Mouse (Mus musculus) kidney, adult 2 months (tissue): ENCODE results near the gene Ung. TPM values are rescaled to one million over a fixed set of nuclear protein-coding genes. Genes with fewer than 3 reads are reported as not detected.

Experiments used
- DNase-seq: peaks from one replicate; pipeline ENCODE4 v3.0.0; 2021
- H3K27ac ChIP-seq: fragments of 200-500 bp; 2 replicates; pipeline ENCODE4 v1.5.1; 2012; ENCODE audit warnings: low read depth, low read length, control low read depth, inconsistent platforms; ENCODE audit not compliant: insufficient read depth
- H3K27me3 ChIP-seq: fragments of 200-500 bp; replicated peaks from 2 replicates; pipeline ENCODE4 v1.6.1; 2012; ENCODE audit warnings: mild to moderate bottlenecking, moderate library complexity, low read length, inconsistent platforms; ENCODE audit not compliant: control insufficient read depth, insufficient read depth
- H3K36me3 ChIP-seq: fragments of 200-500 bp; 2 replicates; pipeline ENCODE4 v1.6.1; 2012; ENCODE audit warnings: mild to moderate bottlenecking, moderate library complexity, low read length, inconsistent platforms; ENCODE audit not compliant: control insufficient read depth, insufficient read depth
- H3K4me1 ChIP-seq: fragments of 200-500 bp; 2 replicates; pipeline ENCODE4 v1.6.1; 2011; ENCODE audit warnings: low read length; ENCODE audit not compliant: control insufficient read depth, insufficient read depth
- H3K4me3 ChIP-seq: fragments of 200-500 bp; 2 replicates; pipeline ENCODE4 v1.5.1; 2011; ENCODE audit warnings: mild to moderate bottlenecking, low read depth, low read length, control low read depth; ENCODE audit not compliant: insufficient read depth
- CTCF ChIP-seq: fragments of 200-500 bp; conservative IDR thresholded peaks from 2 replicates; pipeline ENCODE4 v1.5.1; 2011; ENCODE audit warnings: low read depth, mild to moderate bottlenecking, control low read depth, low read length, moderate library complexity, mixed read lengths; ENCODE audit not compliant: insufficient read depth, insufficient read length
- POLR2A ChIP-seq: fragments of 200-500 bp; IDR thresholded peaks from one replicate; pipeline ENCODE4 v1.6.1; 2011; ENCODE audit warnings: low read depth, low read length, control low read depth
- WGBS: fragments of 180-500 bp; shearing (Covaris S2); methylation state at CpG from one replicate; pipeline ENCODE4 v1.1.7; 2018; 5-methylcytosine and 5-hydroxymethylcytosine counted together
- polyA plus RNA-seq: library from polyadenylated mRNA; depleted of rRNA; stranded (reverse); fragments of >200 nt; gene quantifications from 2 replicates; pipeline ENCODE4 v1.2.3, GENCODE M21; 2012

The Ung gene
- polyA plus RNA-seq, 1 experiment: 3.7 TPM

GRCm38 (mm10) chr5:114173877-114174581, 43.8 kb downstream of the Ung start:
- 13% methylated on average over 16 of the region's 16 CpGs for WGBS
- Histone ChIP-seq H3K4me3 (no peak overlapping the region), H3K27ac (no peak overlapping the region), H3K4me1 (peaks cover 4% of the 10 kb centered on the region; the same call in 1 of the 2 replicates), H3K27me3 (no peaks in the 10 kb centered on the region), H3K36me3 (no peaks in the 10 kb centered on the region)
- TF ChIP-seq POLR2A (no peak), CTCF (no peak)
- no peak for DNase-seq

DNA sequence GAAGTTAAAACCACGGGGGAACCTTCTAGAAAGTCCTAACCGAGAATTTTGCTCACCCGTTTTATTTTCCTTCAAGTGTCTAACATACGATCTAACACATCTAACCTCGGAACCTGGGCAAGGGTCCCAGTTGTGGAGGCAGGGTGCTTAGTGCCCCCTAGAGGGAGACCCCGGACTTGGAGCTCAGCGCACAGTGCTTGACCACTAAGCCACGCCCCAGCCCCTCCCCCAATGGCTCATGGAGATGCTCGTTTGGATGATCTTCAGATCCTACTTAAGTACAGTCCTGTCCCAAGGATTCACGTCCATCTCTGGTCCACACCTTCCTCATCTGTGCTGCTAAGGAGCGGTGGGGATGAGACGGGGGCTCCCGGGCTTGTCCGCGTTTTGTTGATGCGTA, 44.5 kb downstream of the Ung start:
- peak; percentile 43 for DNase-seq
- peaks cover 4% of the 10 kb centered on the region; the same call in 1 of the 2 replicates for H3K4me1 ChIP-seq
- H3K27me3 ChIP-seq: no peaks in the 10 kb centered on the region
- 17% methylated on average over 16 of the region's 16 CpGs for WGBS
- TF ChIP-seq CTCF (peak; percentile 38; the same call in 1 of the 2 replicates), POLR2A (no peak)
- no peak overlapping the region for H3K27ac ChIP-seq
- H3K36me3 ChIP-seq: no peaks in the 10 kb centered on the region
- H3K4me3 ChIP-seq: no peak overlapping the region

- H3K36me3 ChIP-seq: no peaks in the 10 kb centered on the region
- peak; percentile 98 for DNase-seq
- WGBS: 1% methylated on average over 25 of the region's 26 CpGs
- H3K27ac ChIP-seq: peak overlapping the region; percentile 84
- H3K27me3 ChIP-seq: no peaks in the 10 kb centered on the region
- TF ChIP-seq POLR2A (peak; percentile 55), CTCF (no peak)
- peak overlapping the region; percentile 75 for H3K4me3 ChIP-seq
- peaks cover 4% of the 10 kb centered on the region; the same call in 1 of the 2 replicates for H3K4me1 ChIP-seq
These were observed 45.5 kb downstream of the Ung start for GRCm38 (mm10) chr5:114175596-114176171.

DNA sequence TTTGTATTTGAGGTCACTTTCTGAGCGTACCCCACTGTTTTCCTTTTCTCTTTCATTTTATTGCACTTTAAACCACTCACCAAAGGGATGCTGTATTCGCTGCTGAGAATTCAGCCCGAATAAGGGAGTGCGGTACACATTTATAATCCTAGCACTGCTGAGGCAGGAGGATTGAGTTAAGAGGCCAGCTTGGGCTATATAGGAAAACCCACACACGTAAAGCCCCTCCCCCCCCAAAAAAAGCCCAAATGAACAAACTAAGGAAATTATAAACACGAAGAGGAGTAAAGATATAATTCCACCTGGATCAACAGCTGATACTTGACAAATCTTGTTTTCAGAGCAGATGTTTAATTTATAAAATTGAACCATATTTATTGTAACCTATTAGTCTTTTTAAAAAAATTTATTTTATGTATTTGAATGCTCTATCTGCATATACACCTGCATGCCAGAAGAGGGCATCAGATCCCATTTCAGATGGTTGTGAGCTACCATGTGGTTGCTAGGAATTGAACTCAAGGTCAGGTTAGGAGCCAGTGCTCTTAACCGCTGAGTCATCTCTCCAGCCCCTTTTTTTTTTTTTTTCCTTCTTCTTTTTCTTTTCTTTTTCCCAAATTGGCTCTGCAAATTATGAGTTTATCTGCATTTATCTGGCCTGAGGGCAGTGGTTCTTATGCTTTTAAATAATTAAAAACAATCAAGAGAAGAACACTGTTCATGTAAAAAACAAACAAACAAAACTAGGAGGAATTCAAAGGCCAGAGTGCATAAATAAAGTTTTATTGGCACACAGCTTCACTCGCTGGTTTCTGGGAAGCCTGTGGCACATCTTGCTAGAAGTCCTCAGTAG, 46.6 kb downstream of the Ung start:
- Histone ChIP-seq H3K27ac (peak overlapping the region; percentile 84), H3K27me3 (no peaks in the 10 kb centered on the region), H3K4me1 (peaks cover 4% of the 10 kb centered on the region; the same call in 1 of the 2 replicates), H3K4me3 (peak overlapping the region; percentile 75), H3K36me3 (no peaks in the 10 kb centered on the region)
- DNase-seq: no peak
- TF ChIP-seq POLR2A (no peak), CTCF (no peak)
- WGBS: 55% methylated on average over 8 of the region's 8 CpGs

- Histone ChIP-seq H3K36me3 (no peaks in the 10 kb centered on the region), H3K4me3 (no peak overlapping the region), H3K27me3 (no peaks in the 10 kb centered on the region), H3K27ac (no peak overlapping the region), H3K4me1 (peaks cover 4% of the 10 kb centered on the region; the same call in 1 of the 2 replicates)
- TF ChIP-seq CTCF (peak; percentile 21; the same call in 1 of the 2 replicates), POLR2A (no peak)
- no peak for DNase-seq
- 72% methylated on average over 4 of the region's 4 CpGs for WGBS
These were observed 48.0 kb downstream of the Ung start for GRCm38 (mm10) chr5:114177966-114178719.

DNA sequence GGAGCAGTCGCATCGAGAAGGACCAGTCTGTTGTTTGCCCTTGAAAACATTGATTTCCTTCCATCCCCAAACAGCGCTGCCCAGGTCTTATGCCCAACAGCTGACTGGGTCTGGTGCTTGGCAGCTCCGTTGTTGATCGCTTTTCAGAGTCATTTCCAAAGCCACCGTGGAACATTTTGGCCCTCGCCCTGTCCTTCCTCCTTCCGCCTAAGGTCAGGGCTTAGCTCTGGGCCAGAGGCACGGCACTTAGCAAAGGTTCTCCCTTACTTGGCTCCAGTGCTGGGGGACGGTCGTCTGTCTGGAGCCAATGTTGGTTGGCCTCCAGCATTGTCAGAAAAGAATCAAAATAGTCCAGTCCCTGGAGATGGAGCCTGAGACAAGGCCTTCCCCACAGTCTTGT, 49.4 kb downstream of the Ung start:
- peak; percentile 79 for DNase-seq
- 59% methylated on average over 11 of the region's 11 CpGs for WGBS
- H3K4me3 ChIP-seq: no peak overlapping the region
- no peak for TF ChIP-seq POLR2A
- TF ChIP-seq CTCF: no peak
- H3K27ac ChIP-seq: peak overlapping the region; percentile 67; the same call in 1 of the 2 replicates
- peaks cover 4% of the 10 kb centered on the region; the same call in 1 of the 2 replicates for H3K4me1 ChIP-seq
- no peaks in the 10 kb centered on the region for H3K27me3 ChIP-seq
- no peaks in the 10 kb centered on the region for H3K36me3 ChIP-seq

GRCm38 (mm10) chr5:114183493-114183892, 53.3 kb downstream of the Ung start:
- H3K27me3 ChIP-seq: no peaks in the 10 kb centered on the region
- WGBS: 91% methylated on average over 2 of the region's 2 CpGs
- H3K27ac ChIP-seq: no peak overlapping the region
- no peaks in the 10 kb centered on the region; the same call in 1 of the 2 replicates for H3K4me1 ChIP-seq
- DNase-seq: no peak
- H3K36me3 ChIP-seq: no peaks in the 10 kb centered on the region
- TF ChIP-seq POLR2A (no peak), CTCF (no peak)
- H3K4me3 ChIP-seq: no peak overlapping the region
